Mouse (Mus musculus): ENCODE measurements at regions not wholly inside any gene's neighbourhood (a gene's known extent, or its start where the extent isn't known, plus 50 kb on each side); places are given as distances from the start of the nearest gene placed in this dataset.

DNA sequence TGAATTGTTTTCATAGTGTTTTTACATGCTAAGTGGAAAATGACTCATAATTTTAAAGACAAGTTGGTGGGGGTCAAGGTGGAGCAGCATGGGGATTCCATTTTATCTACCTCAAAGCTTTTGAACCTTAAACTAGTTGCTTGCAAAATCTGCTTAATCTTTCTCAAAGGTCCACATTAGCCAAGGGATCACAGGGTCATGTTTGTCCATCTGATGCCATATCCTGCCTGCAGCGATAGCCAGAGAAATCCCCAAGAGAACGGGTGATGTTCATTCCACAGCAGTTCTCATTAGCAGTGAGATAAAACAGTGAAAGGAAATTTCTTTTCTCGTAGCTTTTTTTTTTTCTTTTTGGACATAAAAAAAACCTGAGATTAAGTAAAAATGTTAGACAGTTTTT is 77.2 kb upstream of the Dcbld2 start:
- Histone ChIP-seq H3K27me3 (replicated peaks; ENCODE audit: control insufficient read depth, insufficient read depth, low read length) (no peaks in the 10 kb centered on the region), H3K4me2 (ENCODE audit: low read length) (no peak overlapping the region), H3K9ac (ENCODE audit: low read length) (no peak overlapping the region), H3K4me1 (replicated peaks; ENCODE audit: control insufficient read depth, insufficient read depth, low read length) (no peaks in the 10 kb centered on the region), H3K36me3 (ENCODE audit: control insufficient read depth, insufficient read depth, low read length) (no peaks in the 10 kb centered on the region), H3K27ac (ENCODE audit: low read depth) (no peak overlapping the region), H3K9me3 (ENCODE audit: control insufficient read depth, low read length) (no peaks in the 10 kb centered on the region), H3K4me3 (ENCODE audit: low read depth, low read length) (no peak overlapping the region)
- DNase-seq (ENCODE audit: low spot score) (no peak), ATAC-seq (replicated peaks; ENCODE audit: low FRiP score, low TSS enrichment, low read depth) (no peak)
- WGBS, result 55% methylated on average over 3 of the region's 3 CpGs

GRCm38 (mm10) chr16:58343921-58344320 is 64.3 kb upstream of the Dcbld2 start:
- ATAC-seq (replicated peaks; ENCODE audit: low FRiP score, low TSS enrichment, low read depth), result no peak
- no peak overlapping the region for H3K4me3 ChIP-seq (ENCODE audit: low read depth, low read length)
- WGBS, result 80% methylated on average over 5 of the region's 5 CpGs

GRCm38 (mm10) chr16:58349354-58349753 is 58.9 kb upstream of the Dcbld2 start:
- H3K36me3 ChIP-seq (ENCODE audit: control insufficient read depth, insufficient read depth, low read length), result no peaks in the 10 kb centered on the region
- no peak for ATAC-seq (replicated peaks; ENCODE audit: low FRiP score, low TSS enrichment, low read depth)
- H3K27ac ChIP-seq (ENCODE audit: low read depth), result no peak overlapping the region
- 55% methylated on average over 5 of the region's 5 CpGs for WGBS
- no peak overlapping the region for H3K4me2 ChIP-seq (ENCODE audit: low read length)
- H3K9ac ChIP-seq (ENCODE audit: low read length), result no peak overlapping the region
- H3K4me1 ChIP-seq (replicated peaks; ENCODE audit: control insufficient read depth, insufficient read depth, low read length), result no peaks in the 10 kb centered on the region
- DNase-seq (ENCODE audit: low spot score), result no peak
- no peaks in the 10 kb centered on the region for H3K27me3 ChIP-seq (replicated peaks; ENCODE audit: control insufficient read depth, insufficient read depth, low read length)
- no peaks in the 10 kb centered on the region for H3K9me3 ChIP-seq (ENCODE audit: control insufficient read depth, low read length)
- H3K4me3 ChIP-seq (ENCODE audit: low read depth, low read length), result no peak overlapping the region

More at GRCm38 (mm10) chr16:58343921-58344320, 64.3 kb upstream of the Dcbld2 start:
- H3K4me1 ChIP-seq (replicated peaks; ENCODE audit: control insufficient read depth, insufficient read depth, low read length), result no peaks in the 10 kb centered on the region
- no peak overlapping the region for H3K9ac ChIP-seq (ENCODE audit: low read length)
- no peak overlapping the region for H3K4me2 ChIP-seq (ENCODE audit: low read length)
- no peak overlapping the region for H3K27ac ChIP-seq (ENCODE audit: low read depth)
- DNase-seq (ENCODE audit: low spot score), result no peak
- H3K9me3 ChIP-seq (ENCODE audit: control insufficient read depth, low read length), result no peaks in the 10 kb centered on the region
- no peaks in the 10 kb centered on the region for H3K27me3 ChIP-seq (replicated peaks; ENCODE audit: control insufficient read depth, insufficient read depth, low read length)
- no peaks in the 10 kb centered on the region for H3K36me3 ChIP-seq (ENCODE audit: control insufficient read depth, insufficient read depth, low read length)

DNA sequence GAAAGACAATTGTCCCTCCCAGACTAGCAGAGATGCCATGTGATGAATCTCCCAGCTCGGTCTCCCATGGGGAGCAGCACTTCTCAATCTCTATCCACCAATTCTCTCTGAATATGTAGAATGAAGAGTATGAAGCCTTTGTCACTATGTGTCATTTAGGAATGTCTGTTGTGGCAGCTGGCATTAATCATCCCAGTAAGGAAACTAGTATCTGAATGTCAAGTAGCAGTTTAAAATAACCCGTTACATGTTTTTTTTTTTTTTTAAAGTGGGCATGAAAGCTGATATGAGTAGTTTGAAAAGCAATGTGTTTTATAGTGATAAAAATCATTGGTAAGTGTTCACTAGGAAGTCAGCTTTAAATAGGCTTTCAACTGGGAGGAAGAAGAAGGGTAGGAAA is 58.4 kb upstream of the Dcbld2 start:
- no peak overlapping the region for H3K4me3 ChIP-seq (ENCODE audit: low read depth, low read length)
- WGBS, result 66% methylated on average over 2 of the region's 2 CpGs
- H3K27ac ChIP-seq (ENCODE audit: low read depth), result no peak overlapping the region
- H3K27me3 ChIP-seq (replicated peaks; ENCODE audit: control insufficient read depth, insufficient read depth, low read length), result no peaks in the 10 kb centered on the region
- H3K36me3 ChIP-seq (ENCODE audit: control insufficient read depth, insufficient read depth, low read length), result no peaks in the 10 kb centered on the region
- no peak overlapping the region for H3K9ac ChIP-seq (ENCODE audit: low read length)
- H3K4me2 ChIP-seq (ENCODE audit: low read length), result no peak overlapping the region
- no peaks in the 10 kb centered on the region for H3K4me1 ChIP-seq (replicated peaks; ENCODE audit: control insufficient read depth, insufficient read depth, low read length)
- DNase-seq (ENCODE audit: low spot score) (no peak), ATAC-seq (replicated peaks; ENCODE audit: low FRiP score, low TSS enrichment, low read depth) (no peak)
- no peaks in the 10 kb centered on the region for H3K9me3 ChIP-seq (ENCODE audit: control insufficient read depth, low read length)

GRCm38 (mm10) chr16:58352156-58352555 is 56.1 kb upstream of the Dcbld2 start:
- H3K27ac ChIP-seq (ENCODE audit: low read depth), result no peak overlapping the region
- no peaks in the 10 kb centered on the region for H3K9me3 ChIP-seq (ENCODE audit: control insufficient read depth, low read length)
- no peaks in the 10 kb centered on the region for H3K4me1 ChIP-seq (replicated peaks; ENCODE audit: control insufficient read depth, insufficient read depth, low read length)
- no peak overlapping the region for H3K4me2 ChIP-seq (ENCODE audit: low read length)
- H3K9ac ChIP-seq (ENCODE audit: low read length), result no peak overlapping the region
- no peaks in the 10 kb centered on the region for H3K27me3 ChIP-seq (replicated peaks; ENCODE audit: control insufficient read depth, insufficient read depth, low read length)
- ATAC-seq (replicated peaks; ENCODE audit: low FRiP score, low TSS enrichment, low read depth), result no peak
- H3K36me3 ChIP-seq (ENCODE audit: control insufficient read depth, insufficient read depth, low read length), result no peaks in the 10 kb centered on the region
- no peak for DNase-seq (ENCODE audit: low spot score)
- no peak overlapping the region for H3K4me3 ChIP-seq (ENCODE audit: low read depth, low read length)
- 82% methylated on average over 3 of the region's 3 CpGs for WGBS

DNA sequence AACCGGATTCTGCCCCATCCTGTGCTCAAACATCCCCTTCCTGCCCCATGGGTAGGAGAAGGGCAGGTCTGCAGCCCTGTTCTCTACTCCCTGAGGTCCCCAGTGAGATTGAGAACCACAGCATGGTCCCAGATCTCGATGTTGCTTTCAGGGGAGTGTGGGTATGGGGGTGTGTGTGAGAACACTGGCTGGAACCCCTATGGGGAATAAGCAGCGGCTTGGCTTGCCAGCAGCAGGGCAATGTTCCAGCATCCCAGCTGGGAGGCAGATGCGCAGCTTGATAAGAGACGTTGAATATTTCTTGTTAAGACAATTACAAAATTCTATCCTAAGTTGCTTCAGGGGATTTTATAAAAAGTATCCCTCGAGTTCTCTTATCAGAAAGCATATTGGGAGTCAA is 53.7 kb upstream of the Dcbld2 start:
- ATAC-seq (replicated peaks; ENCODE audit: low FRiP score, low TSS enrichment, low read depth) (no peak), DNase-seq (ENCODE audit: low spot score) (no peak)
- Histone ChIP-seq H3K27me3 (replicated peaks; ENCODE audit: control insufficient read depth, insufficient read depth, low read length) (no peaks in the 10 kb centered on the region), H3K27ac (ENCODE audit: low read depth) (no peak overlapping the region), H3K36me3 (ENCODE audit: control insufficient read depth, insufficient read depth, low read length) (no peaks in the 10 kb centered on the region), H3K9me3 (ENCODE audit: control insufficient read depth, low read length) (no peaks in the 10 kb centered on the region), H3K4me2 (ENCODE audit: low read length) (no peak overlapping the region), H3K9ac (ENCODE audit: low read length) (no peak overlapping the region), H3K4me3 (ENCODE audit: low read depth, low read length) (no peak overlapping the region), H3K4me1 (replicated peaks; ENCODE audit: control insufficient read depth, insufficient read depth, low read length) (no peaks in the 10 kb centered on the region)
- WGBS, result 67% methylated on average over 6 of the region's 6 CpGs

Data from intestine, embryonic 14.5 days (tissue).